Mouse (Mus musculus) lung, adult 2 months (tissue): Measurements from ENCODE around the gene Htr1f.

Experiments
- CTCF ChIP-seq: fragments of 200-500 bp; IDR thresholded peaks from 2 replicates; pipeline ENCODE4 v1.5.1; 2011; ENCODE audit warnings: mild to moderate bottlenecking, low read length, control low read depth; ENCODE audit not compliant: insufficient read depth
- POLR2A ChIP-seq: fragments of 200-500 bp; IDR thresholded peaks from 2 replicates; pipeline ENCODE4 v1.6.1; 2011; ENCODE audit warnings: low read depth, mild to moderate bottlenecking, control low read depth, low read length, borderline replicate concordance; ENCODE audit errors: extremely low read depth

GRCm38 (mm10) chr16:64889496-64889895, 216.2 kb downstream of the Htr1f start:
- TF ChIP-seq POLR2A: no peak
- TF ChIP-seq CTCF: no peak
